Mouse (Mus musculus) heart, postnatal 0 days (tissue): ENCODE measurements at regions not wholly inside any gene's neighbourhood (a gene's known extent, or its start where the extent isn't known, plus 50 kb on each side); places are given as distances from the start of the nearest gene placed in this dataset.

Experiments used
- CTCF ChIP-seq: IDR thresholded peaks from 2 replicates; pipeline ENCODE4 v1.5.1; 2016; ENCODE audit warnings: antibody characterized with exemption, control low read depth, low read depth
- EP300 ChIP-seq: IDR thresholded peaks from 2 replicates; pipeline ENCODE4 v1.6.1; 2016; ENCODE audit warnings: antibody characterized with exemption, low read depth

DNA sequence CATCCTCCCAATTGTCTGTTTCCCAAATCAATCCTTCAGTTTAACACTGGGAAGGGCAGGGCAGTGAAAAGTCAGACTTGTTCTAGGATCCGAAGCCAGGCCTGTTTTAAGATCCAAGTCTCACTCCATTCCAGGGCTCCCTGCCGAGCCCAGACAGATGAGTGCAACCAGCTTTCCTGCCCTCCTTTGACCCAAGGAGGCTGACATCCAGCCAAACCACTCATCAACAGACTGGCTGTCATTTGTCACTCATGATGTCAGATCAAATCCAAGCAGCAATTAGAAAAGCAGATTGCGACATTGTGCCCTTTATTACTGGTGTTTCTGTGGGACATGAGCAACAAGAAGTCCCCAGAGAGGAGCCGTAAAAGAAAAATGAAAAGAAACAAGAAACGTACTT, 417.9 kb upstream of the Zfp703 start:
- TF ChIP-seq EP300 (no peak), CTCF (no peak)
